In the genomic region with DNA sequence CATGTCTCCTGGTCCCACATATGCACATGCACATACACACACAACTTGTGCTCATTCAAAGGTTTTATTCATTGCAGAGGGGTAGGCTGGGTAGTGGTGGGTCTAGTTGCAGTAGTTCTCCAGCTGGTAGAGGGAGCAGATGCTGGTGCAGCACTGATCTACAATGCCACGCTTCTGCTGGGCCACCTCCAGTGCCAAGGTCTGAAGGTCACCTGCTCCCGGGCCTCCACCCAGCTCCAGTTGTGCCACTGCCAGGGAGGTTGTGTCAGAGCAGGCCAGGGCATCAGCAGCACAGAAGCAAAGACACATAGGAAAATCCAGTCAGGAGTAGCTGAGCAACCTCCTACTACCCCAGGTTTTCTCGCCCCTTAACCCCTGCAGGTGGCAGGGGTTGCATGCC, we compare ENCODE assay signal across 22 mouse cellular contexts. TPM values are rescaled to one million over a fixed set of nuclear protein-coding genes. Genes with fewer than 3 reads are reported as not detected.
DNase-seq lines count a peak whose midpoint lies in the region; ATAC-seq lines count a peak whose summit lies in the region.
"Had no signal": no experiment of that assay in that cellular context is flagged by ENCODE, and none has a peak within 500 bp of the region (broad histone marks: within the 10 kb centered on the region; RNA-seq: fewer than 3 reads in every experiment).

No protein-coding gene starts in this region.

- H3K27me3 ChIP-seq in heart, embryonic 11.5 days (ENCODE audit: control insufficient read depth, insufficient read depth, low read length) = no peaks in the 10 kb centered on the region
- no peaks in the 10 kb centered on the region for H3K27me3 ChIP-seq in kidney, embryonic 16.5 days (ENCODE audit: insufficient read depth, low read length)
- H3K27me3 ChIP-seq: forebrain, embryonic 12.5 days; hindbrain, embryonic 13.5 days; neural tube, embryonic 12.5 days had no signal

- H3K4me3 ChIP-seq in heart, embryonic 11.5 days (ENCODE audit: low read depth, low read length) = no peak overlapping the region
- no peak overlapping the region for H3K4me3 ChIP-seq in kidney, embryonic 16.5 days (ENCODE audit: low read length)
- H3K4me3 ChIP-seq: forebrain, embryonic 12.5 days; hindbrain, embryonic 13.5 days; layer of hippocampus, adult 2 months; liver, embryonic 12.5 days; midbrain, embryonic 10.5 days; neural tube, embryonic 12.5 days had no signal

- no peak for ATAC-seq in heart, embryonic 11.5 days (replicated peaks; ENCODE audit: insufficient number of reproducible peaks, low FRiP score, low TSS enrichment)
- ATAC-seq in kidney, embryonic 16.5 days (ENCODE audit: low FRiP score, low TSS enrichment) = no peak
- ATAC-seq in granulocyte monocyte progenitor cell, adult 5-6 weeks (replicated peaks; ENCODE audit: poor library complexity, severe bottlenecking) = no peak
- ATAC-seq: liver, embryonic 12.5 days had no signal

- H3K27ac ChIP-seq in heart, embryonic 11.5 days (ENCODE audit: low read depth, low read length) = no peak overlapping the region
- H3K27ac ChIP-seq in kidney, embryonic 16.5 days (ENCODE audit: low read length) = no peak overlapping the region
- H3K27ac ChIP-seq: forebrain, embryonic 12.5 days; hindbrain, embryonic 13.5 days; layer of hippocampus, adult 2 months; liver, embryonic 12.5 days; midbrain, embryonic 10.5 days; neural tube, embryonic 12.5 days had no signal

- no peaks in the 10 kb centered on the region for H3K4me1 ChIP-seq in heart, embryonic 11.5 days (ENCODE audit: control insufficient read depth, insufficient read depth, low read length)
- no peaks in the 10 kb centered on the region for H3K4me1 ChIP-seq in kidney, embryonic 16.5 days (ENCODE audit: insufficient read depth, low read length)
- H3K4me1 ChIP-seq: forebrain, embryonic 12.5 days; hindbrain, embryonic 13.5 days; liver, embryonic 12.5 days; midbrain, embryonic 10.5 days; neural tube, embryonic 12.5 days had no signal

- 84% methylated on average over 3 of the region's 3 CpGs for WGBS in heart, embryonic 11.5 days (ENCODE audit: insufficient replicate concordance)
- WGBS in kidney, embryonic 16.5 days = 86% methylated on average over 3 of the region's 3 CpGs

- H3K4me2 ChIP-seq in heart, embryonic 11.5 days = no peak overlapping the region
- no peak overlapping the region for H3K4me2 ChIP-seq in kidney, embryonic 16.5 days (replicated peaks; ENCODE audit: low read depth, low read length)
- H3K4me2 ChIP-seq: forebrain, embryonic 12.5 days; hindbrain, embryonic 13.5 days; liver, embryonic 12.5 days; lung, embryonic 14.5 days; neural tube, embryonic 12.5 days had no signal

- H3K36me3 ChIP-seq in heart, embryonic 11.5 days (ENCODE audit: control insufficient read depth, insufficient read depth, low read length) = no peaks in the 10 kb centered on the region
- no peaks in the 10 kb centered on the region for H3K36me3 ChIP-seq in kidney, embryonic 16.5 days (ENCODE audit: insufficient read depth, low read length)
- H3K36me3 ChIP-seq: forebrain, embryonic 12.5 days; hindbrain, embryonic 13.5 days; liver, embryonic 12.5 days; midbrain, embryonic 10.5 days; neural tube, embryonic 12.5 days had no signal

- H3K9me3 ChIP-seq in heart, embryonic 11.5 days (replicated peaks; ENCODE audit: control insufficient read depth, low read length) = no peaks in the 10 kb centered on the region
- H3K9me3 ChIP-seq in kidney, embryonic 16.5 days (ENCODE audit: low read length) = no peaks in the 10 kb centered on the region
- H3K9me3 ChIP-seq: forebrain, embryonic 12.5 days; hindbrain, embryonic 13.5 days; liver, embryonic 12.5 days; midbrain, embryonic 10.5 days; neural tube, embryonic 12.5 days had no signal

- no peak overlapping the region for H3K9ac ChIP-seq in heart, embryonic 11.5 days (ENCODE audit: low read depth, low read length)
- no peak overlapping the region for H3K9ac ChIP-seq in kidney, embryonic 16.5 days (replicated peaks; ENCODE audit: low read length)
- H3K9ac ChIP-seq: forebrain, embryonic 12.5 days; hindbrain, embryonic 13.5 days; liver, embryonic 12.5 days; lung, embryonic 14.5 days; neural tube, embryonic 12.5 days had no signal

- peak; percentile 93 for DNase-seq in heart, adult 11 months
- DNase-seq in kidney, adult 8-10 months = peak; percentile 32 to 55
- DNase-seq in adrenal gland, postnatal 25 days = peak; percentile 55
- peak; percentile 50 to 66 for DNase-seq in kidney, postnatal 36 days
- DNase-seq: B cell, adult 2 months; cerebellum, adult 11 months; cerebellum, postnatal 25 days; left cerebral cortex, postnatal 4 days; lung, embryonic 14.5 days; lung, postnatal 4 days; thymus, postnatal 36 days had no signal

RNA-seq across cellular contexts. Expression of a gene that starts 8.9 kb away (rescaled TPM):
- 0.16 and 0.37 TPM in 2 replicates for polyA plus RNA-seq in heart, embryonic 11.5 days (2014; fragmentation: Nextera tagmentation; extraction: Ambion mirVana)
- 0.07 TPM in 1 of 2 replicates, not detected in the other for polyA plus RNA-seq in kidney, embryonic 16.5 days (2015; fragmentation: Nextera tagmentation; extraction: Ambion mirVana)
- not detected in 2 replicates for total RNA-seq in adrenal gland, postnatal 25 days (2021)
- not detected in 2 replicates for total RNA-seq in granulocyte monocyte progenitor cell, adult 5-6 weeks (2014; fragmentation: Nextera tagmentation)
- total RNA-seq in granulocyte monocyte progenitor cell, adult 5-6 weeks (2017) = not detected in 2 replicates
- total RNA-seq: layer of hippocampus, adult 2 months; monocyte, adult 5-6 weeks had no signal
- polyA plus RNA-seq: forebrain, embryonic 12.5 days; heart, embryonic 14.5 days; hindbrain, embryonic 13.5 days; liver, embryonic 12.5 days; lung, embryonic 14.5 days; midbrain, embryonic 10.5 days; neural tube, embryonic 12.5 days had no signal

RNA-seq across cellular contexts. Expression of a gene that starts 12.0 kb away (rescaled TPM):
- 1,098 and 1,138 TPM in 2 replicates for polyA plus RNA-seq in heart, embryonic 11.5 days (2014; fragmentation: Nextera tagmentation; extraction: Ambion mirVana)
- 516 and 585 TPM in 2 replicates for polyA plus RNA-seq in kidney, embryonic 16.5 days (2015; fragmentation: Nextera tagmentation; extraction: Ambion mirVana)
- 6.7 and 7.9 TPM in 2 replicates for total RNA-seq in adrenal gland, postnatal 25 days (2021)
- not detected in 2 replicates for total RNA-seq in granulocyte monocyte progenitor cell, adult 5-6 weeks (2014; fragmentation: Nextera tagmentation)
- 2.5 TPM in 1 of 2 replicates, not detected in the other for total RNA-seq in granulocyte monocyte progenitor cell, adult 5-6 weeks (2017)
- total RNA-seq: monocyte, adult 5-6 weeks had no signal
